Mouse (Mus musculus): ENCODE measurements at regions not wholly inside any gene's neighbourhood (a gene's known extent, or its start where the extent isn't known, plus 50 kb on each side); places are given as distances from the start of the nearest gene placed in this dataset.
"Not testable (repeated sequence)": the region's sequence is repeated elsewhere in the genome, so short reads cannot be mapped to it uniquely, and the experiment has no call there.

DNA sequence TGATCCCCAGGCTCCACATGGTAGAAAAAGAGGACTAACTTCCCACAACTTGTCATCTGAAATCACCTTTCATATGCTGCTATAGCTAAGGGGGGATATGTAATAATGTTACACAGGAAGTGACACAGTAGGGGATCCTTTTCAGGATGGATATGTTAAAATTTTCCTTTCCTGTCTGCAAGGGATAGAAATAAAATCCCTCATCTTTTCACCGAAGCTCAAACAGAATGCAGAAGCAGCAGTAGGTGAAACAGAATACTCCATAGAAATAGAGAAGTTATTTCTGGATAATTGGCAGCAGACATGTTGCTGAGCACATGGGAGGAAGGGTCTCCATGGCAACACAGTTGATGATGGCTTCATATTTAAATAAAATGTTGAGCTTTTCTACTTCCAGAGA, 309.3 kb upstream of the Ercc4 start:
- DNase-seq (ENCODE audit: low spot score in 2 of 2), result peak; percentile 41 to 48

DNA sequence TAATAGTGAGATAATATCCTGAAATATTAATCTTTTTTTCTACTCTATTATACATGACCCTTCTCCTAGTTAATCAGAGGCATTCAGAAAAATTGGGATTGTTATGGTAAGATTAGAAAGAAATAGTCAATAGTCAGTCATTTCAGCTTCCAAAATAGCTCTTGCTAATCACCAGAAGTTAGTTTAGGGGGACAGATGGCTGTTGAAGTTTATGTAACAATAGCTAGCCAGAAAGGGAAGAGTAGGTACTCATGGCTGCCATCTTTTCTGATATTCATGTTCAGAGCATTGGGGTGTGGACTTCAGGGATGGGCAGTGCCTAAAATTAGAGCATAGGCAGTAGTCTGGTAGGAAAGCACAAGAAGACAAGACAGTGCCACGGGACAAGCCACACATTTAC, 306.8 kb upstream of the Ercc4 start:
- no peak for DNase-seq (ENCODE audit: low spot score in 2 of 2)

DNA sequence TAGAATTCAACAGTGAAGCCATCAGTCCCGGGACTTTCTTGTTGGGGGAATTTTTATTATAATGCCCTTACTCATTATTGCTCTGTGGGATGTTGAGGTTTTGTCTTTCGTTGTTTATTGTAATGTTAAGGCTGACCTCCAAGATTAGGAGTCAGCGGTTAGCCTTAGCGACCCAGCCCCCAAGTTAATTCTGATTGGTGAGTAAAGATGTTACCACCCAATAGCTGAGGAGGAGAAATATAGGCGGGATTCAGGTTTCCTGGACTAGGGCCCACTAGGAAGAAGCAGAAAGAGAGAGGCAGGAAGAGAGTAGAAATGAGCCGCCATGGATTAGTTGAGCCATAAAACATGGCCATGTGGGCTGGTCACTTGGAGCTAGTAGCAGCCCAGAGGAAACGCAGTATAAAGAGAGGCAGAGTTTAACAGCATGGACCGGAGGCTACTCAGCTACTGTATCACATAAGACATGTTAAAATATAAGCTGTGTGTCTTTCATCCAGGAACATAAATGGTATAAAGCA, 302.1 kb upstream of the Ercc4 start:
- DNase-seq (ENCODE audit: low spot score in 2 of 2), result no peak

DNA sequence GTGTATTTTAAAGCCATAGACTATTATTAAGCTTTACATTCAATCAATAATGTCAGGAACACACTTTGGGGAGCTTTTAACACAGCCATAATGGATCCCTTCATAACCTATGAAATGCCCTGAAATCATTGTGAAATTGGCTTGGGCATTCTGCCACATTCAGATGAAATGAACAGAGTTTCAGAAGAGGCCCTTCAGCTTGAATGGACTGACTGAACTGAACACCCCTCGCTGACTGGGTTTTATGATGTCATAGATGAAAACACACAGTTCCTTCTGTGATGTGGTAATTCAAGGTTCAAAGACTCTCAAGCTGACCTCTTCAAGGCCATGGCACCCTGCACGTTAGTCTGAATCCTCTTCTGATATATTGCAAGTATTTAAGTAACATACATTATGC, 298.4 kb upstream of the Ercc4 start:
- DNase-seq (ENCODE audit: low spot score in 2 of 2), result no peak

DNA sequence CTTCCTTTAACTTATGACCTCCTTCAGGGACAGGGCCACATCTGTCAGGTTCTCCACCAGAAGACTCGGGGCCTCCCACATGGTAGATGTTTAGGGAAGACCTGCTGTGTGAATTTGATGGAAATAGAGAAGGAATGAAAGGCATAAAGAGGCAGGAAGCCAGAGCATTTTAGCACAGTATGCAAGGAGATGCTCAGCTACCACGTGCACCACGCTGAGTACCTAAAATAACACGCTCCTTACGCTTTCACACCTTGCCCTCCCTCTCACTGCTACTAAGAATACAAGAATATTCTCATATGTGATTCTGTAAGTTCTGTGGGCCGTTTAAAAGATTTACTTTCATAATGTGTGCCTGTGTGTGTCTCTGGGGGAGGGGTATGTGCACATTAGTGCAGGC, 284.8 kb upstream of the Ercc4 start:
- no peak for DNase-seq (ENCODE audit: low spot score in 2 of 2)

DNA sequence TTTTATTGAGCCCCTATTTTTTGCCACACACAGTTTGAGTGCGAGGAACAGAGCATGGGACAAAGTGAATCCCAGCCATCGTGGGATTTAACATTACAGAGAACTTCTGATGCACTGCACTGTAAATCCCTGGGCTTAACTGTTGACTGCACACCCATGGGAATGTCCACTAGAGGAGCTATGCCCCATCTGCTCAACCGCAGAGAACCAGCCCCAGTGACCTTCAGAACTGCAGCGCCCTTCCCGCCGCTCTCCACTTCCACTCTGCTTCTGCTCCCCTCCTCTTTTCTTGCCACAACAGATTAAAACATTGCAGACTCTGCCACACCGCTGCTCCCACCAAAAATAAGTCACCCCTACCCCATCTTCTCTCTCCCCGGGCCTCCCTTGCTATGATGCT, 283.3 kb upstream of the Ercc4 start:
- no peak for DNase-seq (ENCODE audit: low spot score in 2 of 2)

DNA sequence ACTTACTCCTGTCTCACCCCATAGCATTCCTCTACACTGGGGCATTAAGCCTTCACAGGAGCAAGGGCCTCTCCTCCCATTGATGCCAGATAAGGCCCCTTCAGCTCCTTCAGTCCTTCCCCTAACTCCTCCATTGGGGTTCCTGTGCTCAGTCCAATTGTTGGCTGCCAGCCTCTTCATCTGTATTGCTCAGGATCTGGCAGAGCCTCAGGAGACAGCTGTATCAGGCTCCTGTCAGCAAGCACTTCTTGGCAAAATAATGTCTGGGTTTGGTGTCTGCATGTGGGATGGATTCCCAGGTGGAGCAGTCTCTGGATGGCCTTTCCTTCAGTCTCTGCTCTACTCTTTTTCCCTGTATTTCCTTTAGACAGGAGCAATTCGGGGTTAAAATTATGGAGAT, 278.2 kb upstream of the Ercc4 start:
- peak; percentile 8 to 12 for DNase-seq (ENCODE audit: low spot score in 2 of 2)

DNA sequence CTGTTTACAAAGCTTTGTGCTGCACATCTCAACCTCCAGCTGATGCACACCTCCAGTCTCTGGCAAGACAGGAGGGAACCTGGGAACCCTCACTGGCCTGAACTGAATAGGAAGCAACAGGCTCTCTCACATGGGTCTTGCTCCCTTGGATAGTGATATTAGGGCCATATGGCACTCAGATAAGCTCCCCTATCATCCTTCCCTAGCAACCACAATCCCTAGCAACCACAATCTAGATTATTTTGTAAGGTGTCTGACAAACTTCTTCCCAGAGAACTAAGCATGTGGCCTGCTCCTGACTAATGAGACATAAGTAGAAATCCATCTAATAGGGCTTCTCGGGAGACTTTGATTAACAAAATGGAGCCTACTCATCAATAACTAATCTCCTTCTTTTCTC, 253.1 kb upstream of the Ercc4 start:
- no peak for DNase-seq (ENCODE audit: low spot score in 2 of 2)

DNA sequence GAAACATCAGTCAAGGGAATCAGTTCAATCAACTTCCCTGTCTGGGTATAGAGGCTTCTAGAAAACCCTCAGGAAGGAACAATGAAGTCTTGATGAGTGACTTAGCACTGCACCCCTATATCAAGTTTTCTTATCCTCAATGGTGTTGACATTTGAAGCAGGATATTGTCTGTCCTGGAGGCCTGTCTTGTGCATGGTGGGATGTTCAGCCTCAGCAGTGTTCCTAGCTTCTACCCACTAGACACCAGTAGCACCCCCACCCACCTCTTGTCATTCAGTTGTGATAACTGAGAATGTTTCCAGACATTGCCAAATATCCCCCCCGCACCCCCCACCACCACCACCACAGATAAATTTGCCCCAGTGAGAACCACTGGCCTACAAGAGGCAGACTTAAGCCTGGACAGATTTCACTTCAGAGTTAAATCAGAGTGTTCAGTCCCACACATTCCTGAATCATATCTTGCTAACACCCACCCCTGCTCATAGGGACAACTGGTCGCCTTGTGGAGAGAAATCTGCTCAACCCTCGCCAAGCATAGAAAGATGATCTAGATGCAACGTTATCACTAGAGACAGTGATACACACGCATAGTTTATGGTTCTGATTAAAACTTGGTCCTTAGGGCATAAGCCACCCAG, 249.6 kb upstream of the Ercc4 start:
- DNase-seq (ENCODE audit: low spot score in 2 of 2), result peak; percentile 26 to 45

DNA sequence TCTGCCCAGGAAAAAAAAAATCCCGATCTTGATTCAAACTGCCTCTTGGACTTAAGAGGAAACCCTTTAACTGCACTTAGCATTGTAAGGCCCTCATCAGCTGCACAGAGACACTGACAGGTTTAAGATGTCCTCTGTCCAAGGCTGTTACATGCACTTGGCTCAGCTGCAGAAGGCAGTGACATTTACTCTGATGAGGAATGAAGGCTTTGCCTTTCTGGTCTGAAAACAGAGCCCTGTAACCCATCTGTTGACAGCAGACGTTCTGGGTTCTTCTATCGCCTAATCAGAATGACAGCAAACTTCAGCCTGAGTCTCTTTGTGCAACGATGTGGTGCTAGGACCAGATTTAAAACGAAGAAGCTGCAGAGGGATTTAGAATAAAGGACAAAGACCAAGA, 246.9 kb upstream of the Ercc4 start:
- DNase-seq (ENCODE audit: low spot score in 2 of 2), result no peak

DNA sequence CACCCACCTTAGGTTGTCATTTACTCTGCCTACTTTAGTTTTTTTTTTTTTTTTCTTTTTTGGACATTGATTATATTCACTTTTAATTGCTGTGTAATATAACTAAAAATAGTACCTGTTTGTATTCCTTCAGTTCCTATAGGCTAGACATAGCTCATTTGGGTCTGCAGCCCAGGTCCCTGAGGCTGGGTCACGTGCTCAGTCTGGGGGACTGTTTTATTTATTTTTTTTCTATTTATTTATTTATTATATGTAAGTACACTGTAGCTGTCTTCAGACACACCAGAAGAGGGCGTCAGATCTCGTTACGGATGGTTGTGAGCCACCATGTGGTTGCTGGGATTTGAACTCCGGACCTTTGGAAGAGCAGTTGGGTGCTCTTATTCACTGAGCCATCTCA, 231.2 kb upstream of the Ercc4 start:
- not testable (repeated sequence) for DNase-seq (ENCODE audit: low spot score in 2 of 2)

DNA sequence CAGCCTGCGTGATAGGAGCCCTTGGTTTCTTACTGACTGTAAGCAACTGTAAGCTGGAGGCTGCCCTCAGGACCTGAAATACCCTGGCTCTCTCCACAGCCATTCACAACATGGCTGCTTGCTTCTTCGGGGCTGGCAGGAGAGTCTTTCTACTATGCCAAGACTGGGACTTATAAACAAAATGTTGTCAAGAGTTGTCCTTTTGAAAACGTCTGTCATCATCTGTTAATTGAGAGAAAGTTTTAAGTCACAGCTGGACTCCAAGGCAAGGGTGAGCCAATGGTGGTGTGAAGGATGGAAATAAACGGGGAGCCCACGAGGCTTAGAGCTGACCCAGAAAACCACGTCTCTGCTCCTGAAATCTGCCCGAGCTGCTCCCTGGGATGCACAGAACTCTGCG, 229.5 kb upstream of the Ercc4 start:
- no peak for DNase-seq (ENCODE audit: low spot score in 2 of 2)

DNA sequence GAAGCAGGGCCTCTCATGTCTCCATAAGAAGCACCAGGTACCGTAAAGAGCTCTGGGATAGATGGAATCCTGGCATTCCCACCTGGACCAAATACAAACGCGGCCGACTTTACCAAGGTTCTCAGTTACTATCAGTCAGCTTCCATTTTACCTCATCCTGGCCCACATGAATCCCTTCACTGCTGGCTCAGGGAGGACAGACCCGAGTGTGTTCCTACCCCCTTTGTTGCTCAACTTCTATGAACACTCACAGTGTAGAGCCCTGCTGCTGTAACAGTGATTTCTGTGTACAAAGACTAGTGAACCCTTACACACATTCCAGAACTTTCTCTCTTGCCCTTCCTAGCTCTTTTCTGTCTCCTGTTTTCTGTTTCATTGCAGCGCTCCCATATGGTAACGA, 229.0 kb upstream of the Ercc4 start:
- DNase-seq (ENCODE audit: low spot score in 2 of 2), result no peak

DNA sequence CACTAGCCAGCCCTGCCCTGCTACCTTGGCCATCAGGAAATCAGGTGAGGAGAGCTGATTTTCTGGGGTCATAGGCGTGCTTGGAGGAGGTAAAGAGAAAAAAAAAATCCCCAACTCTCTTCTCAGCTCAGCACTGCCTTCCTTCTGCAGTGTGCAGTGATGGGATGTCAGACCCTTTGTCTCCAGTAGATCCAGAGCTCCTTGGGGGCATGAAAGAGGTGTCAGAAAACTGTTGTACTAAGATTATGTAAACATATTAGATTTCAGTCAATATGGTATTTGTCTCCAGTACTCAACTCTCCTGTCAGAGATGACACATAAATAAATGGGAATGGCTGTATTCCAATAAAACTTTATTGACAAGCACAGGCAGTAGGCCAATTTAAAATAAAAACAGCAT, 226.8 kb upstream of the Ercc4 start:
- no peak for DNase-seq (ENCODE audit: low spot score in 2 of 2)

DNA sequence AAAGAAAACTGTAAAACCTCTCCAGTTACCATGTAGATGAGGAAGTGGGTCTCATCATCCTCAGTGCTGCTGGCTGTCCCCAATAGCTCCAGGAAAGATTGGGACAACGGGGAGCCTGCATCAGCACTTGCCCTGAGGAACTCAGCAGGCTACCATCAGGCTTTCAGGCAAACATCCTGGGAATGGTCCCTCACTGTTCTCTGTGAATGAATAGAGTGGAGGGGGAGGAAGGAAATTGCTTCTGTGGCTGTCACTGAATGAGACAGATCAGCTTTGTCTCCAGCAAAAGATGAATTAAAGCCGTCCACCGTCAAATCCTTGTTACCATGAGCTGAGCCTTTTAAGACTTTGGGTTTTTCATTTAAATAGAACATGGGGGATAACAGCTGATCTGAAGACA, 224.9 kb upstream of the Ercc4 start:
- DNase-seq (ENCODE audit: low spot score in 2 of 2), result no peak

DNA sequence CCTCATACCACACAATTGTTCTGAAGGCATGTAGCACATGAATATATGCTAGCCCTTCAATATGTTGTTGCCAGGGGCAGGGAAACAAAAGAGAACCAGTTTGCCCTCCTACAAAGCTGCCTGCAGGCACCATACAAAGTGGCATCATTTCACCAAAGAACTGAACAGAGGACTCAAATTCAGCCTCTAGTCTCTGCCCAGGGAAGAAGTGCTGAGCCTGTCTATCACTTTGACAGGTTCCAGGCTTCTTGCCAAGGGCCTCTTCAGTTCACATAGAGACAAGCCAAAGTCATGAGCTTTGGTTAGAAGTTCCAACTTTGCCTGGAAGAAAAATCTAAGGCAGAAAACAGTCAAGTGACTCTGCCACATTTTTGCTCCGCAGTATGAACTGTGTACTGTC, 223.4 kb upstream of the Ercc4 start:
- no peak for DNase-seq (ENCODE audit: low spot score in 2 of 2)

DNA sequence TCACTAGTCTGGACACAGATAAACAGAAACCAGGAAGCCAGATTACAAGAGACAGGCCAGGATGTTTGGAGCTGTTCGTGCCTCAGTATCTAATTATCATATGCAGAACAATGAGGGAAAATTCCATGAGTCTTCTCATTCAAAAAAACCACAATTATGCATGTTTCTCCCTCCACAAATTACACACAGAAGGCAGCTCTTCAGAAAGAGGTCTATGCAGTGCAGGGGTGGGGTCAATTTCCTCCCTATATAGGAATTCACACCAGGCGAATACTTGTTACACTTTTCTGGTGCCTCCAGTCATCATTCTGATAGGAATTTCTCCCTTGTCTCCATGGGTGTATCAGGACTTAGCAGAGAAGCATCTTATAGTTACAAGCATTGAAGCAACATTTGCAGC, 222.1 kb upstream of the Ercc4 start:
- DNase-seq (ENCODE audit: low spot score in 2 of 2), result no peak

DNA sequence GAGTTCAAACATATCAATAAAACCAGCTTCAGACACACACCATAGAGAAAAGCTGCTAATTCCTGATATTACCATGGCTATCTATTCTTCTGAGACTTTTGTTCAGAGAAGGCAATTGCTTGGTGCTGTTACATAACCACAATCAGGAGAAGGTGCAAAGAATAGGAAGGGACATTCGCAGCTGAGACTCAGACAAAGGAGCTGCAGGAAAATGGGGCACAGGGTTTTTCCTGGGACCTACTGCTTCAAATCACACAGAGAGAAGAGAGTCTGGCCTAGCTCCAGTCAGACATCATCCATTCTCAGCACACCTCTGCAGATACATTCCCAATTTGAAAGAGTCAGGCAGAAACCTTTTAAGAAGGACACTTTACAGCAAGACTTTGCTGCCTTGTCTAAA, 219.4 kb upstream of the Ercc4 start:
- no peak for DNase-seq (ENCODE audit: low spot score in 2 of 2)

DNA sequence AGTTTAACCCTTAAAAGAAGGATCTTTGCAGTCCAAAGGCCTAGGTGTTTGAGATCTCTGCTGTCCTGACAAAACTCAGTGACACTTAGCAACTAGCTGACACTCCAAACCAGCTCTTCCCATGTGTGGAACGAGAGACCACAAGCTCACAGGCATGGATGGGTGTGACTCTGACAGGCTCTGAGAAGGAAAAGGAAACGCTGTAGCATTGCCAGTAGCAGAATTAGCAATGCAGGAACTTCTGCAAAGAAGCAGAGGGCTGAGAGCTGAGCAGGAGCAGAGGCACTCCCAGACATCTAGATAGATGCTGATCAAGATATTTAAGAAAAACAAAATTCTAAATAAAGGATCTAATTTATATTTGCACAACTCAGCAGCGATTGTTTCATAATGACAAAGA, 218.9 kb upstream of the Ercc4 start:
- DNase-seq (ENCODE audit: low spot score in 2 of 2), result no peak

DNA sequence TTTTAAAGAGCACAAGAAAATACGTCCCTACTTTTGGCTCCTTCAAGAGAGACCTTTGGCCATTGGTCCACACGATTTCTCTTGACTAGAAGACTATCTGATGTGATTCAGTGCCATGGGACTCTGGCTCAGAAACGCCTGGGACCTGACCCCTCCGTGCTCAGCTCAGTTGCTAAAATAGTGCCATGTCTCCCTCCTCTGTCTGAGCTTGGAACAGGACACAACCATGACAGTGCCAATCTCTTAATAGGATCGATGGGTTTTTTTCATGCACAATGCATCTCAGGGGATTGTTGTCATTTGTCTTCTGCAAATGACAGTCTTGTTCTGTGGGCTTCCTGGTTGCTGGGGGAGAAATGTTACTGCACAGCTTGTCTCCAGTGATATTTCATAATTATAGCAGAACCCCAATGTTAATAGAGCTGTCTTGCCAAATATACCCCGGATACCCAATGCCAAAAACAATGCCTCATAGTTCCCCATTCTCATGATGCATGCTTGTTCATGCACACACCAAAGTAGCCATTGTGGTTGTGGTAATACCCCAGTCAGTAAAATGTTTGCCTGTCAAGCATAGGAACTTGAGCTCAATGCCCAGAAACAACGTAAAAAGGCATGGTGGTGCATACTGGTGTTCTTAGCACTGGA, 216.7 kb upstream of the Ercc4 start:
- DNase-seq (ENCODE audit: low spot score in 2 of 2), result no peak

DNA sequence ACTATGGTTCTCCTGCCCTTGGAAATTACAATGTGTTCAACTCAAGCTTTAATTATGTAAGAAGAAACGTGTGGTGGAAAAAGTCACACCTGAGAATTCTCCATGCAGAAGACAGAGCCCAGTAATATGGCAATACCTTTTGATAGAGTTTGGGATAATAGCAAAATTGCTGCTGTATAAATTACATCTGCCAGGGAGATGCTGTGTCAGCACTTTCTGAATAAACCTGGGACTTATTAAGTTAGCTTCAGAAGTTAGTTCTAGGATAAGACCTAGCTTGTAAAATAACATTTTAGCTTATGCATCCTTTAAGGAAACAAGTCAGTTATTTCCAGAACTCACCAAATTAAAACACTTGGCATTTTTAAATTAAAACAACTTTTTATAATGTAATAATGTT, 212.2 kb upstream of the Ercc4 start:
- DNase-seq (ENCODE audit: low spot score in 2 of 2), result no peak

DNA sequence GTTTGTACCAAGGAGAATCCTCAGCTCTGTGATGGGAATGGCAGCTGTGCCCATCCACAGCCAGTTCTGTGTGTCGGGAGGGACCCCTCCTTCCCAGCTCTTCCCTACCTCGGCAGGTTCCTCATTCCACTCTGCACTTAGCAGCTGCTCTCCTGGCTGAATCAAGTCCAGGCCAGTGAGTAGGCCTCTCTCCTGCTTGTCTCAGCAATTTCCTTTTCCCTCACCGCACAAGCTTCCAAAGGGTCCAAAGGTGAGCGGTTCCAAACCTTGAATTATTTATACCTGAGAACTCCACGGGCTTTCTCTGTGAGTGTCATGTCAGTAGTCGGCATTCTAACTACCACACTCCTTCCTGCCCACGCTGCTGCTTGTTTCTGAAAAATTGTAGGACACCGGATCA, 208.8 kb upstream of the Ercc4 start:
- no peak for DNase-seq (ENCODE audit: low spot score in 2 of 2)
